Mouse (Mus musculus): ENCODE results near the gene Adamts8.

Adamts8 gene

DNA sequence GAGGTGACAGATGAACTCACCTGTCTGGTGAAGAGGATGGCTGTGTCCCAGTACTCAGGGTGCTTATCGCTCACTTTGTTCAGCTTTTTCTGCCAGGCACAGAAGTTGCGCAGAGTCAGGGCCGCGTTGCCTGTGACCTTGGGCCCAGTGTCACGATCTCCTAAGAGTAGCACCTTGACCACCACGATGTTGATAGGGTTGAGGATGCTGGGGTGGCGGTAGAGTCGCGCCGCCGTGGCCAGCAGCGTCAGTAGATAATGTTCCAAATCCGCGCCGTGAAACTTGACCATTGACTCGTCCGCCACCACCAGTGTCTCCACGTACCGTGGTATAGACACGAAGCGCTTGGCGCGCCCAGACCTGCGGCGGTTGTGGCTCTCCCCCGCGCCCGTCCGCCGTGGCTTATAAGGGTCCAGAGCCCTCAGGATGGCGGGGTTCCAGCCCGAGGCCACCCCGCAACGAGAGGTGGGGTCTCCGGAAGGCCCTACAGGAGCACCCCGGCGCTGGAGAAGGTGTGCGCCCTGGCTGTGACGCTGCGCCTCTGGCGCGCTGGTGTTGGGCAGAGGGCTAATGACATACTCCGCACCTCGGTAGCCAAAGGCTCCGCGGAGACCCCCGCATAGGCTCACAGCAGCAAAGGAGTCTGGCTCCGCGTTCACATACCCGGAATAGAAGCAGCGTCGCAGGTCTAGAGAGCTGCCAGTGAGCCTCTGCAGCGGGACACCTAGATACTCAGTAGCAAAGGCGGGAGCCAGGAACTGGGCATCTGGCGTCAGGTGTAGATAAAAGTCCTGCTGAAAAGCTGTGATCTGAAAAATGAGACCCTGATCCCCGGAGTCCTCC is 20.9 kb upstream of the Adamts8 start:
- in situ Hi-C loops (cut with MboI; ENCODE audit: low sequenced_read_pairs): no loop called here

DNA sequence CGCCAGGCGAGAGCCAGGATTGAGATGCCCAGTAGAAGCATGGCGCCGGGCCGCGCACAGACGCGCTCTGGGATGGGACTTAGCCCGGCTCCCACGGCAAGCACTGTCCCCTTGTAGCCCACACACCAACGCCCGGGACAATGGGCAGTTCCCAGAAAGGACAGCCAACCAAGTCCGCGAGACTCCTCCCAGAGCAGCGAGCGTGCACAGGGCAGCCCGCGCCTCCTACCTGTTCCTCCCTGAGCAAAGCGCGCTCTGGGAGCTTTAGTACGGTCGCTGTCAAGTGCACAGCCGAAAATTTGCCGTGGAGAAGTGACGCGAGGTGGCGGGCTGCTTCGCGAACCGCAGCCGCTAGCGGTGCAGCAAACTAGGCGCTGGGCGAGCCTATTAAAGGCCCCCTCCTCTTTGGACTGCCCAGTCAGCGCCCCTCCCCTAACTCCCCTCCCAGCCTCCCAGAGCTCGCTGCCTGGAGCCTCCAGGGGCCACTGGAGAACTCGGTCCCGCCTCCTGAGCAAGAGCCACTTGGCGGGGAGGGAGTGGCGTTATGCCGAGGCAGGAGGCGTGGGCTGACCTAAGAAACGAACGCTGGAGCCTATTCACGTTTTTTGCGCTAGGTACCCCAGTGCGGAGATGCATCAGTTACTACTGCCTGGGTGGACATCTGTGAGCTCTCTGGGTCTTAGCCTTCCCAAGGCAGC is 20.0 kb upstream of the Adamts8 start, which contains the start of gene Adamts15:
Gene Adamts15, minus strand, starts transcription at position 256 of the 698 bp plus-strand sequence.
- in situ Hi-C loops (cut with MboI; ENCODE audit: low sequenced_read_pairs): no loop called here

DNA sequence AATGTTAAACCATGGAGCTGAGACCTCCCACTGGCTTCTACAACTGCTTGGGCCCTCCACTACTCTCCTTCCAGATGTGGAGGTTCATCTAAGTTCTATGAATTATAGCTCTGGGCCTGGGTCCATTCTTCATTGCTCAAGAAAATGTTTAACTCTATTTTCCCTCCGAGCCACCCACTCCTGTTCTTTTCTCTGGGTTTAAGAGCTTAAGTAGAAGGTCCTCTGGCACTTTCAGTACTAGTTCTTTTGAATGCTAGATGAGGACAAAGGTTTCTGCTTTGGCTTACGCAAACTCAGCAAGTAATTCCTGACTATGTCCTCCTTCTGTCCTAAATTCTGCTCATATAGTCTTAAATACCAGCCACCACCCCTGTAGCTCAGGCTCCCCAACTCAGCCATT is 13.6 kb upstream of the Adamts8 start:
- in situ Hi-C loops (cut with MboI; ENCODE audit: low sequenced_read_pairs): no loop called here

DNA sequence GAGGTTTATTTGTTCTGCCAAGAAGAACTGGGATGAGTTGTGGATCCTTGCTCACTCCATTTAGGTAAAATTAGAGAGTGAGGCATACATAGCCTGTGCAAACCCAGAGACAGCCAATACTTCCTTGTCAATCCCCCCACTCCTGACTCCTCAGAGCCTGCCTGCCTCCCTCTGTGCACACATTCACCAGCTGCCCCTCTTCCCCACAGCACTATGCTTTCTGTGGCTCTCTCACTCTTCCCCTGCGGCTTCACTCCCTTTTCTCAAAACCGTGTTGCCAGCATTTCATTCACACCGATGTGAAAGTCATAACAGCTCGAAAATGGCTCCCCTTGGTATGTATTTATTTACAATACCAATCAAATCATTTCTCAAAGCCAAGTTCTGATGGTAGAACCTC is 10.0 kb upstream of the Adamts8 start:
- in situ Hi-C loops (cut with MboI; ENCODE audit: low sequenced_read_pairs): no loop called here

DNA sequence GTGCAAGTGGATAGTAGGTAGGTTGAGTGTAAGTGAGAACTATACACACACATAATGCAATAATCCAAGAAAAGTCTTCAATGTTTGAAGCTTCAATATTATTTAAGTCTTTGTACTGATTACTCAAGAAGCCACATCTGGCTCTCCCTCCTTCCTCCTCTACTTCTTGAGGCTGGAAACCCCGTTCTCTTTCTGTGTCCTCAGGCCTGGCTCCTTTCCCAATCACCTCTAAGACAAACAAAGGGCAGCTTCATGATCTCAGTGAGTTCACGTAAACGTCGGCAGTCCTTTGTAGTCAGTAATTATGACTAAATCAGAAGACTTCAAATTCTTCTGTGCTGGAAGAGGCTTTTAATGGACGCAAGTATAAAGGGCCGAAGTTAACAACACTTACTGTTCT is 7.5 kb upstream of the Adamts8 start:
- in situ Hi-C loops (cut with MboI; ENCODE audit: low sequenced_read_pairs): loop anchor here (5.0 kb wide), 1 partner anchor 453 kb away; no protein-coding TSS in a partner anchor

DNA sequence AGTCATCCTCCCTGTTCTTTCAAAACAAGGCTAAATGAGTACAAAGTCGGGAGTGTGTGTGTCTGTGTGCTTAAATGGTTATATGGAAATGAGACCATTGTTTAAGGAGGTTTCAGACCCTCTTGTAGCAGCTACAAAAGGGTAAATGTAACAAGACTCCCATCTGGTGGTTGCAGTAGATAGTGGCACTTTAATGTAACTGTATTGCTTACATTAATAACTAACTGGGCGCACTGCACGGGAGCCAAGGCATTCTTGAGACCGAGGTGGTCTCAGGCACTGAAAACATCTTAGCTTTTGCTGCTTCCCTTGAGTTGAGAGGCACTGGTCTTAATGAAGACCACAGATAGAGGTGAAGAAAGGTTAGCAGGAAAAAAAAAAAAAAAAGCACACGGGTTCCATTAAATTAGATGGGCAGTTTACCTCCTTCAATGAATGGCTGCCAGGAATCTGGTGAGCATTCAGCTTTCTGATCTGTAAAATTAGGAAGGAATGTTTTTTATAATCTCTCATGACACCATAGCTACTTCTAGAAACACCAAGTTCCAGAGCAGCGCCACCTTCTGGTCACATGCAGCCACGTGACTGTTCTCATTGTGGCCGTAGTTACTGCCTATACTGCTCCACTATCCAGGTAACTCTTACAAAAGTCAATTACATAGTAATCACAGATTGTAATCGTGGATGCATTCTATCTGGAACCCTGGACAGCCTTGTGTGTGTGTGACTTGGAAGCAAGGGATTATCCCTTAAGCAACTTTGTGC is 5.5 kb upstream of the Adamts8 start:
- in situ Hi-C loops (cut with MboI; ENCODE audit: low sequenced_read_pairs): loop anchor here (5.0 kb wide), 1 partner anchor 455 kb away; no protein-coding TSS in a partner anchor

DNA sequence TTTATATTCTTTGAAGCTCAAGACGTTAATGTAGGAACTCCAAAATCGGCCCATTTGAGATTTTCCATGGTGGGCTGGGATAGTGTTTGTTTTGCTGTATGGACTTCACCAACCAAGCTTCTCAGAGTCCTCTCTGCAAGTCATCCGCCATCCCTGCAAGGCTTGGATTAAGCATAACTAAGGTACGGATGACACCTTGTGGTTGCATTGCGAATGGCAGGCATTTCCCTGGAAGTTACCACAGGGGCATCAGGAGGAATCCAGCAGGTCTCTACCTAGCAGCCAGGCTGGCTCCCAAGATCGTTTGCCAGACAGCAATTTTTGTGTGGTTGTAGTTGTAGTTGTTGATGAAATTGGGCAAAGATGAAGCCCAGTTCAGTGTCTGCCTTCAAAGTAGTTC is 2.0 kb upstream of the Adamts8 start:
- in situ Hi-C loops (cut with MboI; ENCODE audit: low sequenced_read_pairs): no loop called here

DNA sequence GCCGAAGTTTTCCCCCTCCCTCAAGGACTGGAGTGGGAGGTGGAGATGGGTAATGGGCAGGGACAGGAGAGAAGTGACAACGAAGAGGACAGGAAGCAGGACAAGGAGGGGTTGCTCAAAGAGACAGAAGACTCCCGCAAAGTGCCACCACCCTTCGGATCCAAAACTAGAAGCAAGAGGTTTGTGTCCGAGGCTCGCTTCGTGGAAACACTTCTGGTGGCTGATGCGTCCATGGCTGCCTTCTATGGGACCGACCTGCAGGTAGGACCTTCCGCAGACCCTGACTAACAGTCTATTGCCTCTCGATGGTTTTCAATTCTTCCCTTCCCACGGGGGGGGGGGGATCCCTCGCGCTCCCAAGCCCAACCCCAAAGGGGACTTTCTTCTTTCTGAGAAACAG is 979 bp downstream of the Adamts8 start:
- in situ Hi-C loops (cut with MboI; ENCODE audit: low sequenced_read_pairs): no loop called here

DNA sequence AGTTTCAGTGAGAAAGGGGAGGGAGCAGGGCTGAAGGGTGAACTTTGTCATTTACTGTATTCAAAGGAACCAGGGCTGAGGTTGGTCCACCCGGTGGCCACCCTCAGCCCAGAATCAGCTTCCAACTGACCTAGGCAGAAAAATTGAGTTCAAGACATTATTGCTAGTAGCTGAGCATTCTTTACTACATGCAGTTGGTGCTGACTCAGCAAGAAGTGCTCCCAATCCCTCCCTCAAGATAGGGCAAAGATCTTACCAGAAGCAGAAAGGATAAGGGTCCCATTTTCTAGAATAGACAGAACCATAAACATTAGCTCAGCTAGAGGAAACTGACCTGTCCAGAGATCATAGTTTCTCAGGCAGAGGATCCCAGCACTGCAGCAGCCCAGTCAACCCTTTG is 1.9 kb downstream of the Adamts8 start:
- in situ Hi-C loops (cut with MboI; ENCODE audit: low sequenced_read_pairs): no loop called here

DNA sequence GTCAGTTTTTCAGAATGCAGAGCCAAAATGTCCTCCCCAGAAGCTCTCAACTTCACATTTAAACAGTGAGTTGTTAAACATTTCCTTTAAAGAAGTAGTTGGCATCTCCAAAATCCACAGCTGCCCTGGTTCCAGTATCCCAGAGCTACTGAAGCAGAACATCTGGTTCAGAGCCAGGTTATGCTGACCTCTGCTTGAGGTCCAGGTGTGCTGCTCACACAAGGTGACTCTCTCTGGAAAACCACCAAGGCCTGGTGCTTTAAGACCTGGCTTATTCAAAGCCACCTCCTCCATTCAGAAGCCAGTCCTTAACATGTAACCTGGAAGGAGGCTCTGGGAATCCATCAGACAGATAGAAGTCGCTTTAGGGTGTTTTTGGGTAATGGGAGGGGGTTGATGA is 2.9 kb downstream of the Adamts8 start:
- in situ Hi-C loops (cut with MboI; ENCODE audit: low sequenced_read_pairs): no loop called here

DNA sequence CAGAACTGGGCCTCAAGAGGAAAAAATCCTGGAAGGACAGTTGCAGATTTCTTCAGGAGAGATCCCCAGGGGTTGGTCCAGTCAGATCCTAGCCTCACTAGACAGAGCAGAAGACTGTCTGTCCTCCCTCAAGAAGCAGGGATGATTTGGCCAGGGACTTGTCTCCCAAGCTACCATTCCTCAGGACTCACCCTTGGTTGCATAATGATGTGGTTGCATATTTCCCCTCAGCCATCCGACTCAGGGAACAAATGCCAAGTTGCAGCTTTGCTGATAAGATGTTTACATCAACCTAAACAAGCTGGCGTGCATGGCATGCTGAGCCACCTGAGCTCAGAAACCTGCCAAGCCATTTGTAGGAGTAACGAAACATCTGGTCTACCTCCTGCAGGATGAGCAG is 7.1 kb downstream of the Adamts8 start:
- in situ Hi-C loops (cut with MboI; ENCODE audit: low sequenced_read_pairs): no loop called here

DNA sequence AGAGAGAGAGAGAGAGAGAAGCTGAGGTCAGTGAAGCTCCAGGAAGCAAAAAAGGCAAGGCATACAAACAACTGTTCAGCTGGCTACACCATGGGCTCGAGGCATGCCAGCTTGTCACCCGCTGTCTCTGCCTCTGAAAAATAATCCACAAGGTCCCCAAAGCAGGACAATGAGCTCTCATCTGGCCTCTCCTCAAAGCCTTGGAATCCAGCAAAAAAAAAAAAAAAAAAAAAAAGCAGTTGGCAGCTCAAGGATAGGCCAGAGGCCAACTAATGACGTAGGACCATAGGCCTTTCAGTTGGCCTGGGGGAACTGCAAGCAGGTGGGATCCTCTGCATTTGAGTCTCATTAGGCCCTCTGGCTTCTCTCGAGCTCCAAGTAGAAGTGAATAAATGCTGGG is 7.6 kb downstream of the Adamts8 start:
- in situ Hi-C loops (cut with MboI; ENCODE audit: low sequenced_read_pairs): loop anchor here (5.0 kb wide), 1 partner anchor 137 kb away; no protein-coding TSS in a partner anchor

DNA sequence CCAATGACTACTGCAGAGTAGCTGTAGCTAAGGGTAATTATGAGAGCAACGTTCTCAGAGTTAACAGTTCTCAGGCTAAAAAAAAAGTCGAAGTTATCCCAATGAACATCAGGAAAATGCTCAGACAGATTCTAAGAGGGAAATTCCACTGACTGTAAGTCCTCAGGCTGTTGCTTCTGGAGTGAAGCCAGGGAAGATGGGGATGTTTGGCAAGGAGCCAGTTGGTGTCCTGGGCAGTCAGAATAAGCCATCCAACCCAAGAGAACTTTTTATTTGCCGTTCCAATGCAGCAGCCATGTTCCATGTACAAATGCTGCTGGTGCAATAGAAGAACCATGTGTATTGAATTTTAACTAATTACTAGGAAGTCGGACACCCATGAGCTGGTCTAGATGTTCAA is 8.2 kb downstream of the Adamts8 start:
- in situ Hi-C loops (cut with MboI; ENCODE audit: low sequenced_read_pairs): loop anchor here (5.0 kb wide), 1 partner anchor 137 kb away; no protein-coding TSS in a partner anchor

DNA sequence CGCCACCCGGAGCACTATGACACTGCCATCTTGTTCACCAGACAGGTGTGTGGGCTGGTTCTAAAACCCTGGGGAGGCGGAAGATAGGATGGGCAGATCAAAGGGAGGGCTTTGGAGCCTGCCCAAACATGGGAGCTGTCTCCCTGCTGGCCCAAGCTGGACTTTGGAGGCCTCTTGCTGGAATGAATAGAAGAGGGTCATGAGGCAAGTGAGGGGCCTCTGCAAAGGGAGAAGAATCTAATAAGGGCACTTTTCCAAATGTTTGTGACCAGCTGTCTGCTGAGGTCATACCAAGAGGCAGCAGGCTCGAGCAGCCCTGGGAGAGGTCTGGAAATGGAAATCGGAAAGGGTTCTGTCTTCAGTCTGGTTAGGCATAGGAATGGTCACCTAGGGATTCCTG is 9.1 kb downstream of the Adamts8 start:
- in situ Hi-C loops (cut with MboI; ENCODE audit: low sequenced_read_pairs): loop anchor here (5.0 kb wide), 1 partner anchor 136 kb away; no protein-coding TSS in a partner anchor

DNA sequence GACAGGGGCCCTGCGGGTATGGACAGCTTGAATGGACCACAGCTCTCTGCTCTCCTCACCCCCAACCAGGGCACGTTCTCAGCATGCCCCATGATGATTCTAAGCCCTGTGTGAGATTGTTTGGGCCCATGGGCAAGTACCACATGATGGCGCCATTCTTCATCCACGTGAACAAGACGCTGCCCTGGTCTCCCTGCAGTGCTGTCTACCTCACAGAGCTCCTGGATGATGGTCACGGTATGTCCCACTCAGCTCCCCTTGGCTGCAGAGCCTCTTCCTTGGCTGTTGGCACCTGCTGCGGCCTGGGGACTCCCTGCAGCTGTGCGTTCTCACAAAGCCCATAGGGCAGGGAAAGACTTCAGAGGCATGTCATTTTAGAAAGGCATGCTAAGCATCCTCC is 10.9 kb downstream of the Adamts8 start:
- in situ Hi-C loops (cut with MboI; ENCODE audit: low sequenced_read_pairs): loop anchor here (5.0 kb wide), 1 partner anchor 134 kb away; no protein-coding TSS in a partner anchor

DNA sequence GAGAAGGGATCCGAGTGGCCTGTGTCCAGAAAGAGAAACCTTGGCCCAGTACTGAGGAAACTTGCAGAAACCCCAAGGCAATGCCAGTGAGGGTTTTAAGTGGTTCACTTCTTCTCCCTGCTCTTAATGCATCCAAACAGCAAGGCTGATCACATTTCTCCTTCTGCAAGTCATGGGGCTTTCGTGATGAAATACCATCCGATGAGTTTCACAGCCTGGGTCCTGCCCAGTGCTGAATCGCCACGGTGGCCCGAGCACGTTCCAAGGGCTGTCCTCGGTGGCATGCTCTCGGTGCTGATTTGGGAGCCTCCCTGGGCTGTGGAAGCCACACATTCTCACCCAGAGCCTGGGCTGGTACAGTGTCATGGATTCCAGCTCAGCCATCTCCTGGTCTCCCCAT is 12.9 kb downstream of the Adamts8 start:
- in situ Hi-C loops (cut with MboI; ENCODE audit: low sequenced_read_pairs): no loop called here

DNA sequence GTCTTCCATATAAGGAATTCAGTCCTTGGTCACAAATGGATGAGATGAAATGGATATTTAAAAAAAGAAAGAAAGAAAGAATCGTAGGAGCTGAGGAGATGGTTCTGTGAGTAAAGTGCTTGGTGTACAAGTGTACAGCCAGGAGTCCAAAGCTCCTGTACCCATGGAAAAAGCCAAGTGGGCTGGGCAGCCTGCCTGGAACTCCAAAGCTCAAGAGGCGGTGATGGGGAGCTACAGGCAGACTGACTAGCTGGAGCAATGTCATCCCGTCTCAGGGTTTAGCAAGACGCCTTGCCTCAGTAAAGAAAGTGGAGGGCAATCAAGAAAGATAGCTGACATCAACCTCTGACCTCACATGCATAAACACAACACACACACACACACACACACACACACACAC is 21.4 kb downstream of the Adamts8 start:
- in situ Hi-C loops (cut with MboI; ENCODE audit: low sequenced_read_pairs): no loop called here

DNA sequence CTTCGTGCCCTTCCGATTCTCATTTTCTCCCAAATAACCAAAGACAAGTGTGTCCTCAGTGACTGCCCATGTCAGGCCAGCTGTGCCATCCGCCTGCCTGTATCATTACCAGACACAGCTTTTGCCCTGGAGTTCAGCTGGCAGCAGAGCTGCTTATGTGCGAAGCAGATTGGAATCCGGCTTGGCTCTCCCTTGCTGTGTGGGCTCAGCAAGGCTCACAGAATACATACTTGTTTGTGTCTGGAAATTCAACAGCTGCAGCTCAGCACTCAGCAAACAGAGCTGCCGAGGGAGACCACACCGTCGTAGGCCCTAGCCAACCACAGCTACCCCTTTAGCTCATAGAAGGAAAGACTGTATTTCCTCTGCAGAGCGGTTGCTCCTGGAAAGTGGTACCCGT is 22.3 kb downstream of the Adamts8 start:
- in situ Hi-C loops (cut with MboI; ENCODE audit: low sequenced_read_pairs): no loop called here

DNA sequence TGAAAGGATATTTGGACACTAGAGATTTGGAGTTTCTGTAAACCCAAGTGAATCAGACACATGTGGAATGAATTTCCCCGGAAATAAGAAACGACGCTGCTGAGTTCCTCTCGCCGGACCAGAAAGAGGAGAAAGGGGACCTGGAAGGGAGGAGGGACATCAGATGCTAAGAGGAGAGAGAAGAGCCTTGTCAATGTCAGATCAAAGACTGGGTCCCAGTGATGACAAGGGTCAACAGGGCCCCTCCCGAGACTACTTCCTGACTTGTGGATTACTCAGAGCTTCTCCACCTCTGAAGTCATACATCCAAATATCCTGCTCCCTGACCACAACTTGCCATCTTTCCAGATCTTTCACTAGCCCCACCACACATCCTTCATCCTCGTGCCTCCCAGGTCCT is 24.5 kb downstream of the Adamts8 start:
- in situ Hi-C loops (cut with MboI; ENCODE audit: low sequenced_read_pairs): no loop called here

DNA sequence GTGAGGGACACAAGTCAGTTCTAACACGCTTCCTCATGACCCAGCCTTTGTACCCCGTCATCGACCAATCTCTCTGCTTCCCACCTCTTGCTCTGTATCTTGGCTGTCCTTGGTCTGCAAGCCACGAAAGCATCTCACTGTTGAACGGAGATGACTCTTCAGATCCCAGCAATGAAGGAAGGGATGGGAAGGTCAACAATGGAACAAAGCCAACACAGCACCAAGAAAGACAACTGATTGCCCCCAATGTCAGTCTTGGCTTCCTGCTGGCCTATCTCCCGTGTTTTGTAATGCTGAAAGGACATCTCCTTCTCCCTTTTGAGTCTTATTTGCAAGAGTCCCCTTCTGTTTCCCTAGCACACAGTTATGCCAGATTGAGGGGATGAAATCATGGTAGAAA is 25.8 kb downstream of the Adamts8 start:
- in situ Hi-C loops (cut with MboI; ENCODE audit: low sequenced_read_pairs): no loop called here

DNA sequence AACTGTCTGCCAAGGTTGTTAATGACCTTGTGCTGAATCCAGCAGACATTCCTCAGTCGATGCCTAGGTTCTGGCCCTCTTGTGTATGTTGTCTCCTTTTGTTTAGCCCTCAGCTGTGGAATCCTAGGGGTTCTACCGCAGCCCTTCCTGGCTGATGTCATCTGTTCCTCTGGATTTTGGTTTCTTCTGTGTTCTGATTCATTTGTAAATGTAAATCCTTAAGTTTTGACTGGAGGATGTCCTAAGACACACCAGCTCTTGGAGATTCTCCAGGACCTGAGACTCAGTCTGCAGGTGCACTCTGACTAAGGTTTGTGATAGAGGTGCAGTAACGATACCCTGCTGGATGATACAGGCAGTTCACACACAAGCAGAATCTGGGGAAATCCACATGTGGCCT is 27.6 kb downstream of the Adamts8 start:
- in situ Hi-C loops (cut with MboI; ENCODE audit: low sequenced_read_pairs): no loop called here

All from CH12F3 (cell line).